Mouse (Mus musculus) mouse embryonic stem cell (cell line): ENCODE measurements around the gene Adgre4.

Experiments used
- in situ Hi-C, 2 experiments: fragments of 300-500 bp; cut with MboI; formaldehyde crosslinking; loops; 1 replicate in 1 of 2; 3 replicates in 1 of 2; pipeline ENCODE4 v1.14.3; 2019 to 2020; ENCODE audit warnings: low sequenced_read_pairs in 2 of 2, low pct_unique_long_range_greater_than_20kb in 1 of 2, mixed read lengths in 1 of 2; ENCODE audit not compliant: unreplicated experiment in 1 of 2

The Adgre4 gene

GRCm38 (mm10) chr17:55749786-55750185, at the start of gene Adgre4:
Gene Adgre4 (plus strand): TSS chr17:55749984.
- in situ Hi-C loops: no loop called here

- in situ Hi-C loops: loop anchor here (10.0 to 25.0 kb wide), 2 partner anchors 173 to 185 kb away; partner anchors contain the start of genes Zfp119a (in 2 of the 2) and Zfp959 (in 1 of the 2)
These were observed 47.5 kb upstream of the Adgre4 start for GRCm38 (mm10) chr17:55702161-55702820.

GRCm38 (mm10) chr17:55702865-55703264, 46.9 kb upstream of the Adgre4 start:
- in situ Hi-C loops: loop anchor here (10.0 to 25.0 kb wide), 2 partner anchors 172 to 184 kb away; partner anchors contain the start of genes Zfp119a (in 2 of the 2) and Zfp959 (in 1 of the 2)

GRCm38 (mm10) chr17:55711984-55712811, 37.6 kb upstream of the Adgre4 start, which contains the start of gene Pot1b:
Gene Pot1b (minus strand): TSS chr17:55712628.
- in situ Hi-C loops: loop anchor here in 1 of 2 experiments (25.0 kb wide), 1 partner anchor 175 kb away; the partner anchor contains the start of genes Zfp119a and Zfp959

- in situ Hi-C loops: loop anchor here in 1 of 2 experiments (25.0 kb wide), 1 partner anchor 166 kb away; the partner anchor contains the start of genes Zfp119a and Zfp959
These were observed 28.5 kb upstream of the Adgre4 start for GRCm38 (mm10) chr17:55721270-55721669.

- in situ Hi-C loops: loop anchor here in 1 of 2 experiments (25.0 kb wide), 1 partner anchor 165 kb away; the partner anchor contains the start of genes Zfp119a and Zfp959
These were observed 27.5 kb upstream of the Adgre4 start for GRCm38 (mm10) chr17:55722250-55722649.

- in situ Hi-C loops: no loop called here
These were observed 23.6 kb upstream of the Adgre4 start for GRCm38 (mm10) chr17:55726193-55726592.

- in situ Hi-C loops: no loop called here
These were observed 13.1 kb upstream of the Adgre4 start for GRCm38 (mm10) chr17:55736675-55737074.

- in situ Hi-C loops: no loop called here
These were observed 1.4 kb downstream of the Adgre4 start for GRCm38 (mm10) chr17:55751170-55751569.

GRCm38 (mm10) chr17:55813642-55814041, 63.9 kb downstream of the Adgre4 start:
- in situ Hi-C loops: no loop called here

GRCm38 (mm10) chr17:55816853-55817252, 67.1 kb downstream of the Adgre4 start:
- in situ Hi-C loops: no loop called here

GRCm38 (mm10) chr17:55821566-55821965, 71.8 kb downstream of the Adgre4 start:
- in situ Hi-C loops: no loop called here

GRCm38 (mm10) chr17:55843067-55843466, 93.3 kb downstream of the Adgre4 start:
- in situ Hi-C loops: no loop called here

GRCm38 (mm10) chr17:55877184-55877583, 127.4 kb downstream of the Adgre4 start:
- in situ Hi-C loops: loop anchor here (10.0 to 25.0 kb wide), 2 partner anchors 165 to 172 kb away; partner anchors contain the start of gene Pot1b (in 1 of the 2)

- in situ Hi-C loops: loop anchor here (10.0 to 25.0 kb wide), 2 partner anchors 166 to 173 kb away; partner anchors contain the start of gene Pot1b (in 1 of the 2)
These were observed 128.5 kb downstream of the Adgre4 start for GRCm38 (mm10) chr17:55878282-55878635.

- in situ Hi-C loops: loop anchor here (10.0 to 25.0 kb wide), 2 partner anchors 167 to 174 kb away; partner anchors contain the start of gene Pot1b (in 1 of the 2)
These were observed 129.0 kb downstream of the Adgre4 start, which contains the start of gene Zfp119a for GRCm38 (mm10) chr17:55878636-55879369. Gene Zfp119a (minus strand): TSS chr17:55878930.

GRCm38 (mm10) chr17:55883631-55884030, 133.8 kb downstream of the Adgre4 start:
- in situ Hi-C loops: loop anchor here in 1 of 2 experiments (25.0 kb wide), 1 partner anchor 171 kb away; the partner anchor contains the start of gene Pot1b

GRCm38 (mm10) chr17:55884912-55885311, 135.1 kb downstream of the Adgre4 start:
- in situ Hi-C loops: loop anchor here in 1 of 2 experiments (25.0 kb wide), 1 partner anchor 173 kb away; the partner anchor contains the start of gene Pot1b
